Mouse (Mus musculus): ENCODE results near the gene Zfp74. TPM values are rescaled to one million over a fixed set of nuclear protein-coding genes. Genes with fewer than 3 reads are reported as not detected.

Gene Zfp74
- polyA plus RNA-seq, 1 experiment from 2014 or later = 13.2 TPM

GRCm38 (mm10) chr7:29907206-29907605, 46.7 kb downstream of the Zfp74 start:
- H3K9ac ChIP-seq = no peak overlapping the region
- TF ChIP-seq CTCF (IDR thresholded peaks at IDR 0.05; ENCODE audit: low read depth) = no peak
- 90% methylated on average over 5 of the region's 5 CpGs for WGBS
- no peak for DNase-seq
- H3K9me3 ChIP-seq (ENCODE audit: low read depth, low read length) = no peaks in the 10 kb centered on the region
- peaks cover 28% of the 10 kb centered on the region for H3K36me3 ChIP-seq (ENCODE audit: insufficient read depth)
- peak overlapping the region; percentile 75; the same call in 1 of the 2 replicates for H3K4me2 ChIP-seq
- no peak overlapping the region for H3K4me3 ChIP-seq (ENCODE audit: low read depth, low read length)
- H3K27me3 ChIP-seq (ENCODE audit: insufficient read depth, low read length) = no peaks in the 10 kb centered on the region
- no peaks in the 10 kb centered on the region for H3K4me1 ChIP-seq (ENCODE audit: insufficient read depth)
- no peak for ATAC-seq (ENCODE audit: insufficient read depth)
- no peak overlapping the region for H3K27ac ChIP-seq (ENCODE audit: low read depth)

- H3K4me1 ChIP-seq (ENCODE audit: insufficient read depth) = no peaks in the 10 kb centered on the region
- H3K9me3 ChIP-seq (ENCODE audit: low read depth, low read length) = no peaks in the 10 kb centered on the region
- no peak for DNase-seq
- H3K9ac ChIP-seq = peak overlapping the region; percentile 59
- no peak for TF ChIP-seq CTCF (IDR thresholded peaks at IDR 0.05; ENCODE audit: low read depth)
- H3K36me3 ChIP-seq (ENCODE audit: insufficient read depth) = peaks cover 25% of the 10 kb centered on the region; the same call in 1 of the 2 replicates
- peak overlapping the region; percentile 95 for H3K27ac ChIP-seq (ENCODE audit: low read depth)
- 23% methylated on average over 8 of the region's 8 CpGs for WGBS
- ATAC-seq (ENCODE audit: insufficient read depth) = no peak
- no peaks in the 10 kb centered on the region for H3K27me3 ChIP-seq (ENCODE audit: insufficient read depth, low read length)
- peak overlapping the region; percentile 75 for H3K4me2 ChIP-seq
- H3K4me3 ChIP-seq (ENCODE audit: low read depth, low read length) = peak overlapping the region; percentile 58
Observed at GRCm38 (mm10) chr7:29906682-29907058, 47.2 kb downstream of the Zfp74 start.

GRCm38 (mm10) chr7:29905966-29906681, 47.8 kb downstream of the Zfp74 start, which contains the start of gene Zfp27:
Gene Zfp27 (minus strand): TSS chr7:29906572.
- Histone ChIP-seq H3K27me3 (ENCODE audit: insufficient read depth, low read length) (no peaks in the 10 kb centered on the region), H3K27ac (ENCODE audit: low read depth) (peak within 1 kb of the TSS; percentile 95), H3K9me3 (ENCODE audit: low read depth, low read length) (no peaks in the 10 kb centered on the region), H3K4me1 (ENCODE audit: insufficient read depth) (no peaks in the 10 kb centered on the region), H3K9ac (peak within 1 kb of the TSS; percentile 59), H3K4me3 (ENCODE audit: low read depth, low read length) (peak within 1 kb of the TSS; percentile 58), H3K36me3 (ENCODE audit: insufficient read depth) (peaks cover 25% of the 10 kb centered on the region; the same call in 1 of the 2 replicates), H3K4me2 (peak within 1 kb of the TSS; percentile 75)
- DNase-seq = peak; percentile 93
- no peak for TF ChIP-seq CTCF (IDR thresholded peaks at IDR 0.05; ENCODE audit: low read depth)
- ATAC-seq (ENCODE audit: insufficient read depth) = peak; percentile 74
- 1% methylated on average over 22 of the region's 22 CpGs for WGBS

DNA sequence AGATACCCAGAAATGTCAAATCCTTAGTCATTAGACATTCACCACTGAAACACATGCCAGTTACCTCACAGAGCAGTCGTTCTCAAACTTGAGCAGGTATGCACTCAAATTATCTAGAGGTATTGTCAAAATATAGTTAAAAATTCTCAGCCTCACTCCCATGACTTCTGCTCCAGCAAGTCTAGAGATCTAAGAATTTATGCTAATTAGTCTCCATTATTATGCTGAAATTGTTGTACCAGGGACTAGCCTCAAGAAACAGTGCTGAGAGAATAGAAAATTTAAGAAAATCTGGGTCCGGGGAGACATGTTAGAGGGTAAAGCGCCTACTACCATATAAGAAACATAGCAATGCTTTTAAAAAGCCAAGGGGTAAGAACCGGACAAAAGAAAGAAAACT, 49.8 kb downstream of the Zfp74 start:
- no peak for TF ChIP-seq CTCF (IDR thresholded peaks at IDR 0.05; ENCODE audit: low read depth)
- no peak for ATAC-seq (ENCODE audit: insufficient read depth)

DNA sequence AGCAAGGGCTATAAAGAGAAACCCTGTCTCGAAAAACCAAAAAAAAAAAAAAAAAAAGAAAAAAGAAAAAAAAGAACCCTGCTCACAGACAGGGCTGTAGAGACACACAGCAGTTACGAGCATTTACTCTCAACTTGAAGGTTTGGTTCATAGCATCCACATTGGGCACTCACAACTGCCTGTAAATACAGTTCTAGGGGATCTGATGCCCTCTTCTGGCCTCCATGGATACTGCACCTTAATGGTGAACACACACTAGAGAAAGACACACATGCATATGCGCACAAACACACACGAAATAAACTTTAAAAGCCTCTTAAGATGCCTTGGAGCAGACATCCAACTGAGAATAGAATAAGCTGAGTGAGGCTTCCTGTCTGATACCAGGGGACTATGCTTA, 55.5 kb downstream of the Zfp74 start:
- no peak for ATAC-seq (ENCODE audit: insufficient read depth)
- Histone ChIP-seq H3K4me2 (no peak overlapping the region), H3K4me3 (ENCODE audit: low read depth, low read length) (no peak overlapping the region), H3K9ac (no peak overlapping the region), H3K36me3 (ENCODE audit: insufficient read depth) (peaks cover 86% of the 10 kb centered on the region), H3K9me3 (ENCODE audit: low read depth, low read length) (peaks cover 29% of the 10 kb centered on the region), H3K4me1 (ENCODE audit: insufficient read depth) (no peaks in the 10 kb centered on the region), H3K27ac (ENCODE audit: low read depth) (no peak overlapping the region), H3K27me3 (ENCODE audit: insufficient read depth, low read length) (no peaks in the 10 kb centered on the region)
- peak; percentile 15; the same call in 1 of the 2 replicates for TF ChIP-seq CTCF (IDR thresholded peaks at IDR 0.05; ENCODE audit: low read depth)
- 95% methylated on average over 4 of the region's 4 CpGs for WGBS
- DNase-seq = no peak

More for the DNA sequence above, 49.8 kb downstream of the Zfp74 start:
- Histone ChIP-seq H3K27ac (ENCODE audit: low read depth) (no peak overlapping the region), H3K9me3 (ENCODE audit: low read depth, low read length) (no peaks in the 10 kb centered on the region), H3K4me1 (ENCODE audit: insufficient read depth) (no peaks in the 10 kb centered on the region), H3K36me3 (ENCODE audit: insufficient read depth) (peaks cover 41% of the 10 kb centered on the region), H3K4me3 (ENCODE audit: low read depth, low read length) (no peak overlapping the region), H3K9ac (no peak overlapping the region), H3K4me2 (no peak overlapping the region), H3K27me3 (ENCODE audit: insufficient read depth, low read length) (no peaks in the 10 kb centered on the region)
- WGBS = 92% methylated on average over 4 of the region's 4 CpGs
- no peak for DNase-seq

DNA sequence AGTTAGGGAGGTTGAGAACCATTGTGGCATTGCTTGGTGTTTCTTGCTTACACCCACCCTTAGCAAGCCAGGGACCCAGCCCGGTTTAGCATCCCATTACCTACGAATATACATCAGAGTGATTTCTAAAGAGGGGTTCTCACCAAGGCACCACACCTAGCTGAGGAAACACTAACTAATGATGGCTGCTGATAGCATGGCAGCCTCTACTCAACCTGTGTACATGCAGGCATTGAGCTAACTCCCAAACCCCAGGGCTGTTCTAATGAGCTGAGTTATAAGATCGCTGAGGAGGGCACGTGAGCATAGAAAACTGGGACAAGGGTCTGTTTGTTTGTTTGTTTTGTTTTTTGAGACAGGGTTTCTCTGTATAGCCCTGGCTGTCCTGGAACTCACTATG, 61.1 kb downstream of the Zfp74 start:
- TF ChIP-seq CTCF (IDR thresholded peaks at IDR 0.05; ENCODE audit: low read depth) = no peak
- Histone ChIP-seq H3K36me3 (ENCODE audit: insufficient read depth) (peaks cover 64% of the 10 kb centered on the region), H3K9me3 (ENCODE audit: low read depth, low read length) (peaks cover 31% of the 10 kb centered on the region), H3K27ac (ENCODE audit: low read depth) (no peak overlapping the region), H3K4me2 (no peak overlapping the region), H3K4me1 (ENCODE audit: insufficient read depth) (no peaks in the 10 kb centered on the region), H3K4me3 (ENCODE audit: low read depth, low read length) (no peak overlapping the region), H3K9ac (no peak overlapping the region), H3K27me3 (ENCODE audit: insufficient read depth, low read length) (no peaks in the 10 kb centered on the region)
- ATAC-seq (ENCODE audit: insufficient read depth) (no peak), DNase-seq (no peak)
- WGBS = 91% methylated on average over 4 of the region's 4 CpGs

- no peak for ATAC-seq (ENCODE audit: insufficient read depth)
- Histone ChIP-seq H3K4me1 (ENCODE audit: insufficient read depth) (no peaks in the 10 kb centered on the region), H3K9me3 (ENCODE audit: low read depth, low read length) (peaks cover 33% of the 10 kb centered on the region), H3K27me3 (ENCODE audit: insufficient read depth, low read length) (no peaks in the 10 kb centered on the region), H3K36me3 (ENCODE audit: insufficient read depth) (peaks cover 47% of the 10 kb centered on the region), H3K9ac (no peak overlapping the region), H3K27ac (ENCODE audit: low read depth) (no peak overlapping the region), H3K4me3 (ENCODE audit: low read depth, low read length) (no peak overlapping the region), H3K4me2 (no peak overlapping the region)
- DNase-seq = no peak
- 92% methylated on average over 7 of the region's 7 CpGs for WGBS
- TF ChIP-seq CTCF (IDR thresholded peaks at IDR 0.05; ENCODE audit: low read depth) = no peak
Observed at GRCm38 (mm10) chr7:29890501-29890900, 63.4 kb downstream of the Zfp74 start.

Measured in lung, embryonic 14.5 days (tissue).